Mouse (Mus musculus): Measurements from ENCODE around the gene Oprd1. TPM values are rescaled to one million over a fixed set of nuclear protein-coding genes. Genes with fewer than 3 reads are reported as not detected.

Gene Oprd1
- 1.3 and 1.5 TPM in 2 replicates for polyA plus RNA-seq (2016; fragmentation: Nextera tagmentation; extraction: Ambion mirVana)

GRCm38 (mm10) chr4:132144080-132144841 is at the start of gene Oprd1:
Gene Oprd1 (minus strand): TSS chr4:132144486.
- peak; percentile 68; the same call in 1 of the 2 replicates for ATAC-seq (ENCODE audit: insufficient number of reproducible peaks, low FRiP score)
- H3K9me3 ChIP-seq (replicated peaks) = 0 out of 2 replicates have a peak, but pooled peaks cover 4% of the 10 kb centered on the region
- under 1% methylated on average over 88 of the region's 89 CpGs for WGBS
- peak within 1 kb of the TSS; percentile 88 for H3K4me2 ChIP-seq
- peak within 1 kb of the TSS; percentile 5 for H3K9ac ChIP-seq
- peaks cover 68% of the 10 kb centered on the region for H3K27me3 ChIP-seq (replicated peaks)
- H3K27ac ChIP-seq (ENCODE audit: poor library complexity, severe bottlenecking) = no peak within 1 kb of the TSS
- peaks cover 8% of the 10 kb centered on the region for H3K4me1 ChIP-seq (replicated peaks)
- peak within 1 kb of the TSS; percentile 53 for H3K4me3 ChIP-seq
- H3K36me3 ChIP-seq = no peaks in the 10 kb centered on the region

- Histone ChIP-seq H3K9me3 (replicated peaks) (no peaks in the 10 kb centered on the region), H3K4me1 (replicated peaks) (no peaks in the 10 kb centered on the region), H3K9ac (no peak overlapping the region), H3K4me3 (no peak overlapping the region), H3K27me3 (replicated peaks) (no peaks in the 10 kb centered on the region), H3K27ac (ENCODE audit: poor library complexity, severe bottlenecking) (no peak overlapping the region), H3K36me3 (peaks cover 51% of the 10 kb centered on the region), H3K4me2 (no peak overlapping the region)
- ATAC-seq (ENCODE audit: insufficient number of reproducible peaks, low FRiP score) = no peak
- 95% methylated on average over 2 of the region's 2 CpGs for WGBS
Measured at GRCm38 (mm10) chr4:132187826-132188401, 43.6 kb upstream of the Oprd1 start.

GRCm38 (mm10) chr4:132183162-132183561 is 38.9 kb upstream of the Oprd1 start:
- 91% methylated on average over 3 of the region's 3 CpGs for WGBS
- H3K4me1 ChIP-seq (replicated peaks) = no peaks in the 10 kb centered on the region
- H3K4me2 ChIP-seq = no peak overlapping the region
- ATAC-seq (ENCODE audit: insufficient number of reproducible peaks, low FRiP score) = no peak
- H3K27me3 ChIP-seq (replicated peaks) = no peaks in the 10 kb centered on the region
- H3K27ac ChIP-seq (ENCODE audit: poor library complexity, severe bottlenecking) = no peak overlapping the region
- H3K4me3 ChIP-seq = no peak overlapping the region
- H3K36me3 ChIP-seq = peaks cover 41% of the 10 kb centered on the region
- H3K9me3 ChIP-seq (replicated peaks) = no peaks in the 10 kb centered on the region
- no peak overlapping the region for H3K9ac ChIP-seq

GRCm38 (mm10) chr4:132181721-132182658 is 37.7 kb upstream of the Oprd1 start:
- Histone ChIP-seq H3K4me3 (no peak overlapping the region), H3K4me2 (no peak overlapping the region), H3K4me1 (replicated peaks) (no peaks in the 10 kb centered on the region), H3K36me3 (peaks cover 34% of the 10 kb centered on the region), H3K27me3 (replicated peaks) (no peaks in the 10 kb centered on the region), H3K9me3 (replicated peaks) (no peaks in the 10 kb centered on the region), H3K27ac (ENCODE audit: poor library complexity, severe bottlenecking) (no peak overlapping the region), H3K9ac (no peak overlapping the region)
- 68% methylated on average over 22 of the region's 22 CpGs for WGBS
- no peak for ATAC-seq (ENCODE audit: insufficient number of reproducible peaks, low FRiP score)

- H3K36me3 ChIP-seq = peaks cover 31% of the 10 kb centered on the region
- no peak for ATAC-seq (ENCODE audit: insufficient number of reproducible peaks, low FRiP score)
- no peak overlapping the region for H3K4me2 ChIP-seq
- no peak overlapping the region for H3K9ac ChIP-seq
- no peak overlapping the region for H3K27ac ChIP-seq (ENCODE audit: poor library complexity, severe bottlenecking)
- H3K9me3 ChIP-seq (replicated peaks) = no peaks in the 10 kb centered on the region
- H3K4me1 ChIP-seq (replicated peaks) = no peaks in the 10 kb centered on the region
- H3K27me3 ChIP-seq (replicated peaks) = no peaks in the 10 kb centered on the region
- H3K4me3 ChIP-seq = no peak overlapping the region
- WGBS = 75% methylated on average over 9 of the region's 9 CpGs
Measured at GRCm38 (mm10) chr4:132180710-132181109, 36.4 kb upstream of the Oprd1 start.

GRCm38 (mm10) chr4:132178630-132179059 is 34.4 kb upstream of the Oprd1 start:
- H3K36me3 ChIP-seq = peaks cover 16% of the 10 kb centered on the region
- H3K4me1 ChIP-seq (replicated peaks) = no peaks in the 10 kb centered on the region
- 6% methylated on average over 10 of the region's 10 CpGs for WGBS
- H3K27me3 ChIP-seq (replicated peaks) = no peaks in the 10 kb centered on the region
- no peak overlapping the region for H3K27ac ChIP-seq (ENCODE audit: poor library complexity, severe bottlenecking)
- no peak overlapping the region for H3K4me3 ChIP-seq
- peak; percentile 58; the same call in 1 of the 2 replicates for ATAC-seq (ENCODE audit: insufficient number of reproducible peaks, low FRiP score)
- H3K9me3 ChIP-seq (replicated peaks) = no peaks in the 10 kb centered on the region
- H3K9ac ChIP-seq = no peak overlapping the region
- peak overlapping the region; percentile 25; the same call in 1 of the 2 replicates for H3K4me2 ChIP-seq

- ATAC-seq (ENCODE audit: insufficient number of reproducible peaks, low FRiP score) = no peak
- 60% methylated on average over 10 of the region's 10 CpGs for WGBS
Measured at GRCm38 (mm10) chr4:132176474-132176873, 32.2 kb upstream of the Oprd1 start.

GRCm38 (mm10) chr4:132170891-132171290 is 26.6 kb upstream of the Oprd1 start:
- peaks cover 6% of the 10 kb centered on the region; the same call in 1 of the 2 replicates for H3K4me1 ChIP-seq (replicated peaks)
- no peak for ATAC-seq (ENCODE audit: insufficient number of reproducible peaks, low FRiP score)
- WGBS = 33% methylated on average over 7 of the region's 7 CpGs

More at GRCm38 (mm10) chr4:132176474-132176873, 32.2 kb upstream of the Oprd1 start:
- Histone ChIP-seq H3K4me2 (no peak overlapping the region), H3K9ac (no peak overlapping the region), H3K4me3 (no peak overlapping the region), H3K36me3 (peaks cover 4% of the 10 kb centered on the region), H3K27ac (ENCODE audit: poor library complexity, severe bottlenecking) (no peak overlapping the region), H3K9me3 (replicated peaks) (no peaks in the 10 kb centered on the region), H3K4me1 (replicated peaks) (no peaks in the 10 kb centered on the region), H3K27me3 (replicated peaks) (no peaks in the 10 kb centered on the region)

GRCm38 (mm10) chr4:132169761-132170160 is 25.5 kb upstream of the Oprd1 start:
- H3K9me3 ChIP-seq (replicated peaks) = 0 out of 2 replicates have a peak, but pooled peaks cover 4% of the 10 kb centered on the region
- 72% methylated on average over 5 of the region's 5 CpGs for WGBS
- H3K36me3 ChIP-seq = no peaks in the 10 kb centered on the region
- H3K4me3 ChIP-seq = no peak overlapping the region
- H3K27ac ChIP-seq (ENCODE audit: poor library complexity, severe bottlenecking) = no peak overlapping the region
- ATAC-seq (ENCODE audit: insufficient number of reproducible peaks, low FRiP score) = no peak
- H3K27me3 ChIP-seq (replicated peaks) = no peaks in the 10 kb centered on the region
- H3K9ac ChIP-seq = no peak overlapping the region
- peaks cover 6% of the 10 kb centered on the region; the same call in 1 of the 2 replicates for H3K4me1 ChIP-seq (replicated peaks)
- H3K4me2 ChIP-seq = no peak overlapping the region

More at GRCm38 (mm10) chr4:132170891-132171290, 26.6 kb upstream of the Oprd1 start:
- Histone ChIP-seq H3K9me3 (replicated peaks) (0 out of 2 replicates have a peak, but pooled peaks cover 4% of the 10 kb centered on the region), H3K27me3 (replicated peaks) (no peaks in the 10 kb centered on the region), H3K9ac (no peak overlapping the region), H3K4me2 (no peak overlapping the region), H3K4me3 (no peak overlapping the region), H3K36me3 (no peaks in the 10 kb centered on the region), H3K27ac (ENCODE audit: poor library complexity, severe bottlenecking) (no peak overlapping the region)

GRCm38 (mm10) chr4:132169271-132169670 is 25.0 kb upstream of the Oprd1 start:
- Histone ChIP-seq H3K36me3 (no peaks in the 10 kb centered on the region), H3K4me1 (replicated peaks) (peaks cover 6% of the 10 kb centered on the region; the same call in 1 of the 2 replicates), H3K4me3 (no peak overlapping the region), H3K4me2 (no peak overlapping the region), H3K9ac (no peak overlapping the region), H3K27me3 (replicated peaks) (no peaks in the 10 kb centered on the region), H3K27ac (ENCODE audit: poor library complexity, severe bottlenecking) (no peak overlapping the region), H3K9me3 (replicated peaks) (0 out of 2 replicates have a peak, but pooled peaks cover 4% of the 10 kb centered on the region)
- WGBS = 90% methylated on average over 3 of the region's 3 CpGs
- ATAC-seq (ENCODE audit: insufficient number of reproducible peaks, low FRiP score) = no peak

Data from heart, embryonic 12.5 days (tissue).